Mouse (Mus musculus): Measurements from ENCODE around the gene Dgki.

The Dgki gene

DNA sequence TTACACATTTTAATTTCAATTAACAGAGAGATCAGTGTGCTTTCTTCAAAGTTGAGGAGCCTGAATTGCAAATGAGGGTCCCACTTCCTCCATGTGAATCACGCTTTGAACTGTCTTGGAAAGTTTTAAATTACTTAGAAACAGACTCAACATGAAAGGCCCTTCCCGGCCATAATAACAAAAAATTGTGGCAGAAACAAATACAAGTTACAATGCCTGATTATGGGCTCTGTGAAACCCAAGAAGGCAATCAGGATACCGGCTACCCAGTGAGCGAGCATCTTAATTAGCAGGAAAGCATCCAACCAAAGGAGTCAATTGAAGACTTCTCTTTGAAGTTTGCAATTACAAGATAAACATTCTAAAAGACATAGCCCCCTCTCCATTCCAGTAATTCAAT lies 292.4 kb downstream of the Dgki start:
- DNase-seq (ENCODE audit: low spot score) = no peak

DNA sequence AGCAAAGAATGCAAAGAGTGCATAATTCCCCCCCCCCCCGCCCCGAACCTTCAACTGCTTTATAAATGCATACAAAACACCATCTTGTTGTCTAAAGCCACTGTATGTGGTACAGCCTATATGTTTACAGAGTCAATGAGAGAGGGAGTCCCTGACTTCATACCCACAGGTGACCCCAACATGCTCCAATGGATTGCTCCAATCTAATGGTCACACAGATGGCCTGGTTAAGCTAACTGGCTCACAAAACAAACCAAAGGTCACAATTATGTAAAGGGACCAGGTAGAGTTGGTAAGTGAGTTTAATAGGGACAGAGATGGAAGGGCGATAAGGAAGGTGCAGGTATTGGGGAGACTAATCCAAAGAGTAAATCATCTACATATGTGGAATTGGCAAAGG lies 295.1 kb downstream of the Dgki start:
- DNase-seq (ENCODE audit: low spot score) = no peak

DNA sequence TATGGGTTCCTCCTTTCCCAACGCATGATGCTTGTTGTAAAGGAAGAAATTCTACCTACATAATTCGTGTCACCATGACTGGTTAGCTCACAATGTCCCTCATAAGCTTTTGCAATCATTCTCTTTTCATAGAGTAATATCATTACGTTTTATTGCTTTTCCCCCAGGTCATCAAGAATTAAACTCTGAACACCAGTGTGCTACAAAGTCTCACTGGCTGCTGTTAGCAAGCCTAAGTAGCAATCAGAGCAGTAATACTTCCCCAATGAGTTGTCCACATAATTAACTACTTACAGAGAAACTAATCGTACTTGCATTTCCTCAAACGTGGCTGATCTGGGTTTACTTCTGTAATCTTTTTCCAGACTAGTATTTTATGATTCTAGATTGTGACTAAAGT lies 296.7 kb downstream of the Dgki start:
- no peak for DNase-seq (ENCODE audit: low spot score)

DNA sequence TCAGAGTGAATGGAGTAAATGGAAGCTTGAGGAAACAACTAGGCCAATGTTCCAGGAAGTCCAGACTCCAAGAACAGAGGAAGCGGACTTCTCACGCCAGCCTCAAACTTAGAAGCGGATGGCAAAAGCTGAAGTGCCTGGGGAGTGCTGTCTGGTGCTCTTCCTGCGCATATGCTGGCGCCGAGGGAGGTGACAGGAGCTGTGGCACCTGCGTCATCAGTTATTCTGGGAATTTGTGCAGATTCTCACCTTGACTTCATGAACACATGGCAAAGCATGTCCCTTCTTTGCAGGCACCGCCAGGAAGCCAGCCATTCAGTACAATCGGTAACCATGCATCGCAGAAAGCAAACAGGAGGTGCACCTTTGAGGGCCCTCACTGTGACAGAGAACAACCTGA lies 301.0 kb downstream of the Dgki start:
- DNase-seq (ENCODE audit: low spot score) = no peak

DNA sequence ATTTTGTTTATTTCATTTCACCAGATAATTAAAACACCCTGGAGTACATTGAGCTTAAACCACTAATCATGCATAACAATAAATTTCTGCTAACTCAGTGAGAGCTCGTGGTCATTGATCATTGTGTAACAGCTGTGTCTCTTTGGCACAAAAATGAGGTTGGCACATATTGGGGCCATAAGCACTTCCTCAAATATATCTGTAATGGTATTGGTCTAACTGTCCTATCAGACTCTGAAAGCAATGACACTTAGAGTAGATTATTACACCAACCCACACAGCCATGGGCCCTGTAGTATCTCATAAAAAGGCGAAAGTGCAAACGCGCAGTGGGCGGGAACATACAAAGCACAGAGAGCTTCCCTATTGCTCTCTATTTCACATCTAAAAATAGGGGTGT lies 305.7 kb downstream of the Dgki start:
- DNase-seq (ENCODE audit: low spot score) = no peak

DNA sequence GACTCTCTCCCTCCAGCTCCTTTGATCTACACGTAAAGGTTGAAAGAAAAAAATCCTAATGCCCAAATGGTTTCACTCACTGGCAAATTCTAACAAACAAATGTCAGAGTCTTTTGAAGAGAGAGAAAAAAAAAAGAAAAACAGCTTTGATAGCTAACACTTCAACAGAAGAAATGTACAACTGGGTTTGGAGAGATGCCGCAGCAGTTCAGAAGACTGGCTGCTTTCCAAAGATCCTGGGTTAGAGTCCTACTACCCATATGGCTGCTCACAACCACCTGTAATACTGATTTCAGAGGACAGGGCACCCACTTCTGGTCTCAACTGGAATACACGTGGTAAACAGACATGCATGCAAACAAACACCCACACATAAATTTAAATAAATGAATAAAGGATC lies 309.8 kb downstream of the Dgki start:
- no peak for DNase-seq (ENCODE audit: low spot score)

DNA sequence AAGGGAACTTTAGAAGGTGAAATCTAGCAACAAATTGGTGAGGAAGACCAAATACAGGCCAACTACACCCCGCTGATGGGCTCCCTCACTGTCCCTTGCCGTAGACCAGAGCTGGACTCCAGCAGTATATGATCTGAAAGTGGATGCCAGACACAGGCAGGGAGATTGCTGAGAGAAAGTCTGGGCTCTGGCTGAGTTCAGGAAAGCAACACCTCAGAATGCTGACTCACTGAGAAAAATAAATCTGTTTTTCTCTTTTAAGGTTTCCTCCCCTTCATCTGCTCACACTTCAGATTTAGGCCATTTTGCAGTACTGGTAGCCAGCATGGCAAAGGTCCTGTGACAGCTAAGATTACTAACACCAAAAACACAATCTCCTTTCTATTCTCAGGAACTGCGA lies 311.2 kb downstream of the Dgki start:
- no peak for DNase-seq (ENCODE audit: low spot score)

DNA sequence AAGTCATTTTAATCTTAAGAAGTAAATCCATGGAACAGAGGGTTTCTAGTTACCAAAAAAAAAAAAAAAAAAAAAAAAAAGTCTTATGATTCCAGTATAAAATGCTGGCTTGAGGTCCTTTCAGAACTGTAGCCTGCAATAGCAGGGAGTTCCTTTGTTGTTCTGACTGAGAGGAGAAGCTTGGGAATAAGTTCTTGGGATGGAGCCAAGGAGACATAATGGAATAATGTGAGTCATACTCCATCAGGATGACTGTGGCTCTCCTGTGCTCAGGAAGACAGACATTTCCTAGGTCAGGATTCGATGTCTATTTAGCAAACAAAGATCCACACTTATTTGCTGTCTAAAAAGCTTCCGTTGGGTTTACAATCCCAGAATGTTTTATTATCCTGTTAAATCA lies 318.3 kb downstream of the Dgki start:
- DNase-seq (ENCODE audit: low spot score) = peak; percentile 70

DNA sequence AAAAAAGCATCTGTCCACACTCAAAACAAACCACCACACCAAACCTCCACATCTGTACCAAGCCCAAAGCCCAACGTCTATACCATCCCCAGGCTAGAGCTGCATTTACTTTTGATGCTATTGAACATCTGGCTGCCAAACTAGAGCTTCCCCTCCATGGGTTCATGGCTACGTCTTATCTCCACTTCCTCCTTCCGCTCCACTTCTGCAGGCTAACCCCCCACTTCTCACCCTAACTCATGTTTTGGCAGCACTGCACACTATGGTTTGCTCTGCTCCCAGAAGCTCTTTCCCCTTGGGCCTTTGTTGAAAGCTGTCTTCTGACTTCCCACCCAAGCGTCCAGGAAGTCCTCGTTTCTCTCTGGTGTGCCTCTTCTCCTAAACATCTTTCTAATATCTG lies 319.5 kb downstream of the Dgki start:
- no peak for DNase-seq (ENCODE audit: low spot score)

DNA sequence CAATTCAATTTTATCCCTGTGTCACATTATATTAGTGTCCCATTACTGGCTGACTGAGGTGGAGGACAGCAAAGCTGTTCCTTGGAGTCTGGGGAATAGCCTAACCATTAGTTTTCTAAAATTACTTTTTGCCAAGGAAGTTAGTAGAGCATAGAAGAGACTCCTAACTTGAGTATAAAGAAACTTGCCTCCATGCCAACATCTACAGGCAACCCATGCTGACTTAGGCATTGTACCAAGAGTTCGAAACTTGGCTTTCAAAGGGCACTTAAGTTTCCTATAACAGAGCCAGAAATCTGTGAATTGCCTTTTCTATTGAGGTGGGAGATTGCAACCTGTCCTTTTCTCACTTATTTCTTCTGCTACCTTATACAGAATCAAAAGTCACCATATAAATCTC lies 321.8 kb downstream of the Dgki start:
- DNase-seq (ENCODE audit: low spot score) = peak; percentile 80

DNA sequence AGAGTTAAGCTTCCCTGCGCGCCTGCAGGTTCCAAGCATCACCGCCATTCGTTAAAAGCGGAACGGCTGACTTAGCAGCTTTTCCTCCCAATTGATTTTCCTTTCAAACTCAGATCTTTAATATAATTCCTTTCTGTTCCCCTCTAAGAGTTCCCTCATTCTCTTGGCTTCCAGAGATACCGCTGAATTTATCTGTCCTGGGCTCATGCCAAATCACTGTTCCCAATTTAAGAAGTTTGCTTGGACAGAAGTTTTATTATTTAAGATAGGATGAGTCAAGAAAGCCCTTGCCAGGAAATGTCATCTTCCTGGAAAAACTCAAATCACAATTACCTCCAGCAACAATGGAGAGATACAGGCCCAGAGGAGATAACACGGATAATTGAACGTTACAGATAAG lies 326.9 kb downstream of the Dgki start:
- DNase-seq (ENCODE audit: low spot score) = no peak

DNA sequence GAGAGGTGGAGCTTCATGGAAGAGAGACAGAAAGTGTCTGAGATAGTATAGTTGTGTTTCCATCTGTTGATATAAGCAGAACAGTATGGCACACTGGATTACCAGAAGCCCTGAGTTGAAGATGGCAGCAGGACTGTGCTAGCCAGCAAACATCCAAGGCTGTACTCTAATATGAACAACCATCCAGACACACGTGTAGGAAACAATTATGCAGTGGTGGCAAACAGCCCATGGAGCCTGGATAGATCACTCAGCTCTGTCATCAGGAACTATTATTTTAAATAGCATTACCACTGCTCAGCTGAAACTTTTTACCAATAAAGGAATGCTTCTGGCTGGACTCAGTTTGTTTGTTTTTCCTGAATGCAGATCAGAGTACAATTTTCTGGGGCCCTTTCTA lies 327.5 kb downstream of the Dgki start:
- peak; percentile 13 for DNase-seq (ENCODE audit: low spot score)

DNA sequence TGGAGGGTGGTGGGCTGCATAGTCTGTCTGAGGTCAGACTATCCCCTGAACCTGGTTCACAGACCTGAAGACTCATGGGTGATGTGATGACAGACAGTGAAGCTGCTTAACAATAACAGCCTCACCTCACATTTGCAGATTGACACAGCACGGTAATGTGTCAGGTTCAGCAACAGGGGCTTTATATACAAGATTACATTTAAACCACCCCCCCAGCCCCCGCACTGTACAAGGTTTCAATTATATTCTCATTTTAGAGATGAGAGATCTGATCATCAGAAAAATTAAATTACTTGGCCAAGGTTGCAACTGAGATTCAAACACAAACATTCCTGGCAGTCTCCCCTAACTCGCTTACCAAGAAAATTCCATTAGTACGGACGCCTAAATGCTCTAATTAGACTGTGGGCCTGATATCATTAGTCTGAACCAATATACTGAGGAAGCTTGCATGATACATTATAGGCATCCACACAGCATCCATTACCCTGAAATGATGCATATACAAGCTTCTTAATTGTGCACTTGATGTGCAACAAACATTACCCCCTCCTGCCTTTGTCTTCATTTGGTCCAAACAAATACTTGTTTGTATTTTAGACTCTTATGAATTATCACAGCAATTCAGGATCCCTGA lies 330.6 kb downstream of the Dgki start:
- DNase-seq (ENCODE audit: low spot score) = no peak

DNA sequence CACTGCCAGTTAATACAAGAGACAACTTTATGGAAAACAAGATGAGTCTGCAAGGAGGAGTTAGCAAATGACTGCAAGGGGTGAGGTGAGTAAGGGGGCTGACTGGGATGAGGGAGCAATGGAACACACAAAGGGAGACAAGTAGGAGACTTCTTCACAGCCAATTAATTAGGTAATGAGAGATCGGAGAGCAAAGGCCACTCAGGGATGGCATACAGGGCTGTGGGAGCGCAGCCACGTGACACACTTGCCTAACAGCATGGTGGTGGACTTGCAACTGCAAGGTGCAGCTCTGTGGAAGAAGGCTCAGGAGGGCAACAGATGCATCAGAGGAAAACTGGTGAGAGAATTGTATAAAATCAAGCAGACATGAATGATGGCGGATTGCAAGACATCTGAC lies 339.3 kb downstream of the Dgki start:
- DNase-seq (ENCODE audit: low spot score) = no peak

DNA sequence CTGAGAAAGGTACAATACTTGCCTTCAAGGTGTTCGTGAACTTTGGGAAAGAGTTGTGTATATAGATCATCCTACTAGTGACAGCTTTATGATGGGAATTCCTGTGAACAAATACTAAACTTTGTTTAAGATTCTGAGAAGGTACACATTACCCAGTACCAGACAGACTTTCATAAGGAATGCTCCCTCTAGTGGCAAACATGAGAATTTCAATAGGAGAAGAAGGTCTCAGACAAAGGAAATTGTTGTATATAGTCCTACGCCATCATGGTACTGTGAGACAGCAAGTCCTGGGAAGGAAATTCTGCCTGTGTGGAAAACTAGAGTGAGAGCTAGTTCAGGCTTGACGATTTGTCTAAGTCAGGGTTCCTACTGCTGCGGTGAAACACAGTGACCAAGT lies 344.7 kb downstream of the Dgki start:
- DNase-seq (ENCODE audit: low spot score) = peak; percentile 26

DNA sequence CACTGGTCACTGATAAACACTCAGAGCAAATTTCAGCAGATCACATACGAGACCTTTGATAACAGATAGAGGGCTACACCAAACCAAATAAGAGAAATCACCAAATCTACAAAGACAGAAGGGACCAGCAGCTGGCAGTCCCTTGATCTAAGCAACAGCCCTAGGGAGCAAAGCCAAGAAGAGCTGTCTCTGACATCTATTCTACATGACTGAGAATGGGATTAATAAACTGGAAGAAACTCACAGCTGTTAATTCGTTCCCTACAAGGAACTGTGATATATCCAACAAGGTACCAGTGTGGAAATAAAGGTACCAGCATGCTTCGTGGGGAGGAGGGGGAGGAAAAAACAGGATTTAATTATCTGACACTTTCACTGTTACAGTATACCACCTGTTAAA lies 349.3 kb downstream of the Dgki start:
- DNase-seq (ENCODE audit: low spot score) = no peak

DNA sequence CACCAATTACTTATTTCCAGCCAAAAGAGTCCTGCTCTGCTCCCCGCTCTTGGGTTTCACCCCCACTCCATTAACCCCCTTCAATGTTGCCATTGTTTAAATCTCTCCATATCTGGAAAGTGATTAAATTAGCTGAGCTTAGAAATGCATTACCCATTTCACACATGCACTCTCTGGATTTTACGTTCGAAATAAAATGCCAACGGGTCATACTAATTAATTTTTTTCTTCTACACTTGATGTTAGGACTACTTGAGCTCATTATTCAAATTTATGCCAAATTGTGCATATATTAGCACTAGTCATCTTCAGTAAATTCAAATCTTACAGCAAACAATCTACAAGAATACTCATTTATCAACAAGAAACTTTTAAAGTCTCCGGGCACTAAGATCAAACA lies 352.1 kb downstream of the Dgki start:
- no peak for DNase-seq (ENCODE audit: low spot score)

DNA sequence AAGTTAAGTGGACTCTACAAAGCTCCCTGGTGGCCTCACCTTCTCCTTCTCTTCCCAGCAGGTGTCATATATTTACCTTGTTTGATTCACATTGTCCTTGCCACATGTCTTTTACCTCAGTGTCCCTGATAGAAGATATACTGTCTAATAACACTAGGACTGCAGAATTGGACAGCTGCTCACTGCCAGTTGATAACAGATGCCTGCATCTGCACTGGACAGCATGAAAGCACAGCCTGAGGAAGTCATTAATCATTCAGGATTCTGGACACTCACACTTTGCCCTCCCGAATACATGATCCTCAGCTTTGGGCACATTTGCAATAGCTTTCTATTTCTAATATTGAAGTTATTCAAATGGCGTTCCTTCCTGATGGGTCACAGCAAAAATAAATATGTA lies 362.5 kb downstream of the Dgki start:
- no peak for DNase-seq (ENCODE audit: low spot score)

DNA sequence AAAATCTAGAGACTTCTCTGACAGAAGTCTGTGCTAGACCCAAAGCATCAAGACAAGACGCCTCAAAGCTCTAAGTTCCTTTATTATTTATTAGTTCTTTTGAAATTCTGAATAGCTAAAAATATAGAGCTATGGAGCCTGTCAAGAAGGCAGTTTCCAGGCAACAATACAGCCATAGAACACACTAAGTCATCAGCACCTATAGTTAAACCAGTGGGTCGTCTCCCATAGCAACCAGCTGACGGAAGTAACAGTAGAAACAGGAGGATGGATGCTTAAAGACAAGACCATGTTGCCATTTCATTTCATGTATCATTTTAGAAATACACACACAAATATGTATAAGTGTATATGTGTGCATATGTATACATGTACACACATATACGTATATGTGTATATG lies 363.2 kb downstream of the Dgki start:
- no peak for DNase-seq (ENCODE audit: low spot score)

DNA sequence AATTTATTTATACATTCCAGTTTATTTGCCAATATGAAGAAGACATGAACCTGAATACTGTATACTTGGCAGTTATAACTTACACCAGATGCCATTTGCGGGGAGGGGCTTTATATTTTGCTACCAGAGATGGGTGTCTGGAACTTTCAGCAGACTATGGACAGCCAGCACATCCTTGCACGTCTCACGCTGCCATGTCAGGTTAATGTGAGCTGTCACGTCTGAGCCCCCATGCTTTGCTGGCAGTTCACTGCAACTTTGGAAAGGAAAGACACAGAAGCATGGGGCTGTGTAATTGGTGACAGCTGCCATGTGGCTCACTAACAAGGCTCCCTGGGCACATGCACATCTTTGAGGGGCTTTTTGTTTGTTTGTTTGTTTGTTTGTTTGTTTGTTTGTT lies 368.5 kb downstream of the Dgki start:
- DNase-seq (ENCODE audit: low spot score) = no peak

DNA sequence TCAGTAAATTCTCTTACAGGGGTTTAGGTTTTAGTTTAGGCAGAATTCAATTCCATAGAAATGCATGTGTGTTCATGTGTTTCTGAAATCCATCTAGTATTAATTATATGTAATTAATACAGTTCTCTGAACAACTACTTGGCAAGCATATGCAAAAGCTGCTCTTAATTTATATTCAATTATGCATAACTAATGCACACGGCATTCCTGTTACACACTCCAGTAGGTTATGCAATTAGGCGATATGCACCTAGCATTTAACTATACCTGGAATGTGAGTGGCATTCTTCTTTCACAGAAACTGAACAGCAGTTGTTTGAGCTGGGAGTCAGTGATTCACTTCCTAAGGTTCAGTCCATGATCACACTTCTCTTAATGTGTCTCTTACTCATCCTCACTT lies 370.2 kb downstream of the Dgki start:
- DNase-seq (ENCODE audit: low spot score) = no peak

DNA sequence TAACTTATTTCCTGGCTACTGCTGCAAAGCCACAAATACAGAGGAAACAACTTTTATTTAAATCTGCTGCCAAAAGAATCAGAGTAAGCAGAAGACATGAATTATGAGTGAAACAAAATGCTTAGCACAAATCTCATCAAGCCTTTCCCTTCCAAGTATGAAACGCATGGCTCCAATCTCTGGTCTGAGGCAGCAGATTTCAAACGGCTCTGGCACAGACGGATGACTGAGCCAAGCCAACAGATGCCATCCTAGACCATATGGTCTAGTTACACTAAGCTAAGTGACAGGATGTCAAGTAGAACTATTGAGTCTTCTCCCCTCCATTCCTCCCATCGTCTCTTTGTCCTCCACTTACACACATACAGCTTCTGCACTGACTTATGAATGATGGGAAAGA lies 373.5 kb downstream of the Dgki start:
- no peak for DNase-seq (ENCODE audit: low spot score)

DNA sequence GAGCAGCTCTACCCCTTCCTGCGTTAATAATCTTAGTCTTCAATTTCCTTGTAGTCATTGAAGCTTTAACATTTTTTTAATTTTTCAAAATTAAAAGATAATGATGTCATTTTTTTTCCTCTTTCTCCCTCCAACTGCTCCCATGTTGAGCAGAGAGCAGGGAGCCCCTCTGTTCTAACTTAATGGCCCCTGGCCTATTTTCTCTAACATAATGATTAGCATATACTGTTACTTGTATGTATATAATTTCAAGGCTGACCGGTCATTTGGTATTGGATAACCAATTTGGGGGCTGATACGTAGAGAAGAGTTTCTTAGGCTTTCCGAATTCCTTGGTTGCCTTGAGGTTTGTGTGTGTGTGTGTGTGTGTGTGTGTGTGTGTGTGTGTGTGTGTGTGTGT lies 378.0 kb downstream of the Dgki start:
- DNase-seq (ENCODE audit: low spot score) = no peak

DNA sequence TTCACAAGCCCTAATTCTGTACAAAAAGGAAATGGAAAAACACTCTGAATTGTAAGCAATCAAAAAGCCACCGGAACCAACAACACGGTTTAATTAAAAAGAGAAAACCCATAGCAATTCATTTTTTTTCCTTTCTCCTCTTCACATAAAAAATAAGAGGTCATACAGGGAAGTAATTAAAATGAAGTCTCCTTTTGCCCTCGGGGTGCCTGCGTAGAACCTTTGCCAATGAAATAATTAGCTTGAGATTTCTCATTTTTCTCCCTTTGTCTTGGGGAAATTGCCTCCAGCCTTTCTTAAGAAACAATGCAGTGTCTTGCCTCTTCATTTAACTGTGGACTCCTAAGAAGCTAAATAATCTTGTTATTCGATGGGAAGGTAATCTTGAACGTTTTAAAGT lies 388.4 kb downstream of the Dgki start:
- no peak for DNase-seq (ENCODE audit: low spot score)

DNA sequence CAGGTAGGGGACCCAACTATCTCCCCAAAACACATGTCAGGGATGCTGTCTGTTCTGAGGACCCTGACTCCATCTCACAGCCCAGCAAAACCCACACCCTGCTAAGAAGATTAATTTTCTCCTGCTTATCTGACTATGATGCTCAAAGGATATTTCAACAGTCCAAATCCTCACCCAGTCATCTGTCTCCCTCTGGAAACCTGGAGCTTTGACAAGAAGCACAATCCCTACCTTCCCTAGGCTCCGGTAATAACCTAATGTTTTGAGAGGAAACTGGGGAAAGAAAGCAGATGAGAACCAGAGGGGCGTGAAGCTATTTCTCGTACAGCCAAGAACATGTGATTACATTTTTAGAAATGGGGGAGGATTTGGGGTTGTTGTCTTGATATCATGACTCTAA lies 392.8 kb downstream of the Dgki start:
- DNase-seq (ENCODE audit: low spot score) = no peak
